Mouse (Mus musculus) frontal cortex, adult (tissue): ENCODE measurements at regions not wholly inside any gene's neighbourhood (a gene's known extent, or its start where the extent isn't known, plus 50 kb on each side); places are given as distances from the start of the nearest gene placed in this dataset.
A peak's percentile ranks its signal among the peaks of the same experiment; 100 is the strongest.

Experiments used
- ATAC-seq: cut with Nextera tagmentation; 2 replicates; pipeline ENCODE4 v1.9.2; 2017; ENCODE audit warnings: mild to moderate bottlenecking, moderate library complexity, mixed read lengths; ENCODE audit not compliant: low TSS enrichment

DNA sequence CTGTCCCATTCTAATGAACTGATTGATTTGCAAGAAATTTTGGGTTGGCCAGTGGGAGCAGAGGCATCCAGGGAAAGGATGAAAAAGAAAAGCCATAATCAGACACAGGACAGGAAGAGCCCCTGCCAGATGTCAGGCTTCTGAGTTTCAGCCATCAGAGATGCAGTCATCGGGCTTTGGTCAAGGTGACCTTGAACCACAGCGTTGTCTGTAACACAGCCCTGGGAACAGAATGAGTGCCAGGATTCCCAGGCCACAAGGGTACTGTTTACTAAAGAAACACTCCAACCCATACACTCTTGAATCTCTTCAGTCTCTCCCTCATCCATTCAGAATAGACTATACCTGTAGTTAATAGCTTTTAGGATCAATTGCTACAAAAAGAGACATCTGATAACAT lies 239.0 kb downstream of the Rplp1 start:
- ATAC-seq: no peak

DNA sequence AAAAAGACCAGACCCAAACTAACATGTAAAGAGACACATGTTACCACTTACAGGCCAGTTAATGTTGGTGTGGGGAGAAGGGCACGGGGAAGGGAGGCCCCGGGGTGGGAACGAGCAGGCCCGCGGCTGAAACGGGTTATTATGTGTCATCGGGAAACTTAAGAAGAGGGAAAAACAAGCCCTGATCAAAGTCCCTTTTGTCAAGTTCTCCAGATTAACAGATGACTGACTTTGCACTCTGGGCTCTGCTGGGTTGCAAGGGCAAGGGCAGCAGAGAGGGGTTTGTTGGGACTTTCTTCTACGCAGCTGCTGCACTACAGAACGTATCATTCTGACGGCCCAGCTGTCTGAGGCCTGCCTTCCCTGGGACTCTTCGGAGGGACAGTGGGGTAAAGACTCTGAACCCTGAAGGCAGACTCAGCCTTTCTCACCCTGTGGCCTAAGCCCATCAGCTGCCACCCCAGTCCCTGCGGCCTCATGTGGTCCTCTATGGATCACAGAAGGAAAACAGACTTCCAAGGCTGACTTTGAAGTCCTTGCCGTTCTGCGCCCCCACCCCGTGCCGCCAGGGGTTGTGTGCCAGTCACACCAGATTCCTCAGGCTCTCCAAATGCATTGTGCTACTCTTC lies 240.7 kb downstream of the Rplp1 start:
- ATAC-seq: no peak

DNA sequence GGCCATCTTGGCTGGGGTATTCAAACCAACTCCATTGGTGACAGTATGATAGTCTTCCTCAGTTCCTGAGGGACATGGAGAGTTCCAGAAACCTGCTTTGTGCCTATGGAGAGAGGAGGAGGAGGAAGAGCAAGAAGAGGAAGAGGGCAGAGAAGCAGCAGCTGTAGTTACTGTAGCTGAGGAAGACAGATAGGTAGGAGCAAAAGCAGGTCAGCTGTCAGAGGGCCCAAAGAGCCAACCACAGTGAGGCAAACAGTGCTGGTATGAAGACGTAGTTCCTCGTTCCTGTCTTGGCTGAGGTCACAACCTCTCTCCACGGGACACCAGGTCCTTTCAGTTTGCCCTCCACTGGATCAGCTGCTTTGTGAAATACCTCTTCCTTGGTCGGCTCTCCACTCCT lies 243.4 kb downstream of the Rplp1 start:
- ATAC-seq: no peak

DNA sequence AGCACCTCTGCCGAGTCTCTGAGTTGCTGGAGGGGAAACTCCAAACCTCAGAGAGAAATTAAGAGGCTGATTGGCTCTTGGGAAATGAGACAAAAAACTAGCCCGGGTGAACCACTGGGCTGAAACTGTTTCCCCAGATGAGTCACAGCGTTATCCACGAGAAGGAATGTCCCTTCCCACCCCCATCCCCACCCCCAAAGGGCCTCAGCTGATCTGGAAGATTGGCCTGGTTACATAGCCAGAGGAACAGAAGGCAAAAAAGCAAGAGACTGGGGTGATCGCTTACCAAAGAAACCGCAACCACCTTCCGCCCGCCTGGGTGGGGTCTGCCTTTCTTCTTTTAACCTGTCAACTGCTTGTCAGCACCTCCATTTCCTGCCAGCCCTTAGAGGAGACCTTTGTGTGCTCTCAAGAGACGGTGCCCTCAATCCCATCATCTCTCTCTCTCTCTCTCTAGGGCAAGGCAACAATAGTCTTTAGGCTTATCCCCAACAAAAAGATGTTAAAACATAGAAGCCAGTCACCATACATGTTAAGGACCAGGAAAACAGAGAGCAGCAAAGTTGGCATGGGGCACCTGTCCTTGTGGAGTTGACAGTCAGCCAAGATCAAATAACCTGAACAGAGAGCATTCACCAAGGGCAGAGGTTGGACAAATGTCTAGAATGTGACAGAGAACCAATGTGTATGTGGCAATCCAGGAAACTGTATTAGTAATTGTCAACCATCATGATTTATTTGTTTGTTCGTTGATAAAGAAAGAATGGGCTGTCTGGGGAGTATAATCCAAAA lies 244.4 kb downstream of the Rplp1 start:
- no peak for ATAC-seq

DNA sequence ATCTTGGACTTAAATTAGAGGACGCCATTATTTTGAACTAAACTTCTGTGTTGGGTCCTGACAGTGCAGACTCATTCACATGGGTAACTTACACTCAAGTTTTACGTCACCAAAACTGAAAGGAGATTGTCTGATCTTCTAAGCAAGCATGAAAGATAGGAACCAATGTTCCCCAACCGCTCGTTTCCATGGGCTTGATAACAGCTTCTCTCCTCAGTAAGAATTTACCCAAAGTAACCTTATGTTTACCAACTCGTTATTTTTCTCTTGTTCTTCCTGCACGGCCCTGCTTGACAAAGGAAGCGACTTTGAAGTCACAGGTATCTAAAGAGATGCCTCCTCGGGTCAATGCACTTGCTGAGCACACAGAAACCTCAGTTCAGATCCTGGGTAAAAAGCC lies 245.6 kb downstream of the Rplp1 start:
- no peak for ATAC-seq

DNA sequence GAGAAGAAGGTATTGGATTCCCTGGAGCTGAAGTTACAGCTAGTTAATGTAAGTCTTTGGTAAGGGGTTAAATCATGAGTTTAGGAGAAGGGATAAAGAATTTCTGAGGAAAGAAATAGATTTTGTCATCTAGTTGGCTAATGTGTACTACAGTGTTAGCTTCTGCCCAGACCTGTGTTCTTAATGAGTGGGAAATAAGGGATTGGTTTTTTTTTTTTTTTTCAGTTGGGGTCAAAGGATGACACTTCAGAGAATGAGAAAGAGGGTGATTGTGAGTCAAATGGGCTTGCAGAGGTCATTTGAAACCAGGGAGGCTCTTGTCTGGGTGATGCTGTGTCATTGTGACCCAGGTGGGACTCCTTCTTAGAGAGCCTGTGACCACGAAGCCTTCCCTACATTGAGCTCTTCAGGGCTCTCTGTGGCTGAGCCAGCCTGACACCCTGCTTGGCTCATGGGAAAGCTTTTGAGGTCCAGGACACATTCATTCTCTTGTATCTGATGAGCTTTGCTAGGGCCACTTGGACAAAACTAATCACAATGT lies 246.1 kb downstream of the Rplp1 start:
- ATAC-seq: no peak

DNA sequence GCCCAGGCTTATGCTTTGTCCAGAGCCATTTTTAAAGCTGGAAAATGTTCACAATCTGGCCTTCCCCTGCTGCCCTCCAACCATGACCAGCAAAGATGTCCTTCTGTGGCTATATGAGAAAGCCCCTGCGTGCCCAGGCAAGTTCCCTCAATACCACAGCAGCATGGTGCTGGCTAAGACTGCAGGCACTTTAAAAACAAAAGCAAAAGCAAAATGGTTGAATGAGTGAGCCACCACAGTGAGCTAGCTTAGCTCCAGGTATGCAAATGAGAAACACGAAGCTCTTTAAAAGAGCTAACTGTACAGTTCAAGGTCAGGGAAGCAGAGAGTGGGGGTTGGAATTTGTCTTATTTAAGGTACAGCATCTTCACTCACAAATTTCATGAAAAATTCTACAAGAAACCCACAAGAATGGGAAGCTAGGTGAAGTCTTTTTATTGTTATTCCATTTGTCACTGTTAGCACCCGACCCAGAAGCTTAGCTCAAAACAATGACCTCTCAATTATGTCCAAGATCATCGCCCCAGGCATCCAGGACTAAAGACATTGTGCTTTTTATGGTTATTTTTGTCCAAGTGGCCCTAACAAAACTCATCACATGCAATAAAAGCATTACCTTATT lies 246.8 kb downstream of the Rplp1 start:
- no peak for ATAC-seq

DNA sequence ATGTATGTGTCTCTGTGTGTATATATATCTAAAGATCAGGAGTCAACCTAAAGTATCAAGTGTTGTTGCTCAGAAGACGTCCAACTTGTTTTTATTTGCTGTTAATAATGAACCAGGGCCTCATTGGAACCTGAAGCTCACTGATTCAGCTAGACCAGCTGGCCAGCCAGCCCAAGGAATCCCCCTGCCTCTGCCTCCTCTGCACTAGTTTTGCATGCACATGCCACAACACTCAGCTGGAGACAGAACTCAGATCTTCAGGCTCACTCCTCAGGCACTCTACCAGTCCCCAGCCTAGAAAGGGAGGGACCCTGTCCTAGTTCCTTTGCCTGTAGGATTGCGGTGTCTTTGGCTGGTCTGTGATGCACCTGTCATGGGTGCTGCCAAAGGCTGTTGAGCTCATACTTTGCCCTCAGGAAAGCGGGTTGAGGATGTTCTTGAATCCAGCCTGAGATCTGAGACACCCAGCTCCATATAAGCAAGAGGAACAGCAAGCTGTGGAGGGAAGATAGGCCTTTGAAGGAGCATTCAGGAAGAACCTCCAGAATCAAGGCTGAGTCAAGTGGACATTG lies 247.5 kb downstream of the Rplp1 start:
- ATAC-seq: no peak

DNA sequence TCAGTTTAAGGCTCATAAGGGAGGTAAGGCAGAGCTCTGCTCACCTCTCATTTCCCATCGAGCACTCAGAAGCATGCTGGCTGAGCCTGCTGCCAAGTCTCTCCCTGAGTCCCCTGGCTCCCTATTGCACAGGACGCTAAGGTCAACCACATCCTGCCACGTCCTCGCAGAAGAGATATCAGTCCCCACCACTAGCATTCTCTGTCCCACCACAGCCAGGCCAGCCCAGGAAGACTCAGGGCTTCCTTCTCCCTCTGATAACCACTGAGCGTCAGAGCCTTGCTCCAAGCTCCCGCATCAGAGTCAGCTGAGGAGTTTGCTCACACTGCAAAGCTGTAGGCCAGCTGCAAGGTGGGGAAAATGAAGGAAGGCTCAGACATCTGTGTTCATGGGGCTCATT lies 248.2 kb downstream of the Rplp1 start:
- ATAC-seq: no peak

DNA sequence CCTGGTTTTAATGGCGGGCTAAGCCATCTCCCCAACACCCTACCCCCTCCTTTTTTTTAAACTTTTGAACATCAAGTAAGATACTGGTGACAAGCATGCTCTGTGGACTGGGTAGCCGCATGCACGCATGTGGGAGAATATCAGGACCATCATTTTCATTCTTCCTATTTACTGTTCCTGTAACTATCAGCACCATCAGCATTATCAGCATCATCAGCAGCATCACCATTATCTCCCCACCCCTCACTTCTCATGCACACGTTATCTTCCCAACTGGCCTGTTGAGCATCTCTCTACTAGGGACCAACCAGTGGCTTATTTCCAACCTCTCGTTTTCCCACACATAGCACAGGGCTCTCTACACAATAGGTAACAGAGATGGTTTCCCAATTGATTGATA lies 249.1 kb downstream of the Rplp1 start:
- no peak for ATAC-seq

DNA sequence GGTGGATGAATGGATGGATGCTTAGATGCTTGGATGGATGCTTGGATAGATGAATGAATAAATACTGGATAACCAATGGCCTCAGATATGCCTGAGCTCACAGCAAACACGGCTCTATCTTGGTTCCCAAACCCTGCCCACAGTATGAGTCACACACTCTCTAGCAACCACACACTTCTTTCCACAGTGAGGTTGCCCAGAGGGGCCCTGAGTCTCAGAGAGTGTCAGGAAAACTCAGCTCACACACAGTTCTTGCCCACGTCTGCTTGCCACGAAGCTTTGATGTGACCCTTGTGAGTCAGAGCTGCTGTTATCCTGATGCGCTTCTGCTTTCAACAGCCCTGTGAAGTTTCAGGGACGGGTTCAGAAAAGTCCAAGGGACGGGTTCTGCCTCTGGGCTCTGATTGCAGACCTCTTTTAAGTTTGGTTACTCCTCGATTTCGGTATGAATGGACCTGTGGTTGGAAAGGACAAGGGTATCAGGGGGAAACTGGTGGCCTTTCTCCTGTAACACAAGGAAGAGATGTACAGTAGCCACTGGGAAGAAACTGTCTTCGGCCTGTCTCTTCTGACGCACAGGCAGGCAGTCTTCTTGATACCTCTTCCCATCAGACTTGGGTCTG lies 250.2 kb downstream of the Rplp1 start:
- ATAC-seq: peak; percentile 72; the same call in 1 of the 2 replicates

DNA sequence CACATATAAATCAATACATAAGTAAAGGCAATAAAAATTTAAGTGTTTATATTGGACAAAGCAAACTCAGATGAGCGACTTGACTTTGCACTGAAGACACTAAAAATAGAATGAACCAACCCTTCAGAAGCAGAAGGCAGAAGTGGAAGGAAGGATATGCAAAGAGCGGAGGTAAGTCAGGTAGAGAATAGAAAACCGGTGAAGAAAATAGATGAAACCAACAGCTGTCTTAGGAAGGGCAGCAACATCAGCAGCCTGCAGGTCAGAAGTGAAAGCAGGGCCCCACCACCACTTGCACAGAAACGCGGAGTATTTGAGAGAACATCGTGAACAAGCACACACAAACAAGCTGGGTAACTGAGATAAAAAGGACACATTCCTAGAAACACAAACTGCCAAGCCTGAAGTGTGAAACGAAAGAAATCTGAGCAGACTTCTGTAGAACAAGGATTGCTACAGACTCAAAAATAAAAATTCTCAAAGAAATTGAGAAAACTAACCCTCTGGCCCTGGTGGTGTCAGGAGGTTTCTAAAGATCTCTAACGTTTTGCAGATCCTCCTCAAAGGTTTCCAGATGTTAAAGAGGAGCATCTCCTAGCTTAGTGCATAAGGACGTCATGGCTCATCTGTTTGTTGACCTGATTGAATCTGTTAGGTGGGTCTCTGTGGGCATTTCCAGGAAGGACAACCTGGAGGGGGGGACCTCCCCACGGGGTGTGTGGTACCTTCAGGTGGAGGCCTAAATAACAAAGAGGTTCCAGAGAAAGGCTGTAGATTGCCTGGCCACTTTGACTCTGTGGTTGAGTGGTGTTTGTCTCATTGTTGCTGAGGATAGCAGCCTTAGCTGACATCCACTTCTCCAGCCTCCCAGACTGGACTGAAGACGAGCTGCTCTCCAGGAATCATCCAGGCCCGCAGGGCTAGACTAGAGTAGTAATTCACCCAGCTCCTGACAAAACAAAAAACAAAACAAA lies 252.0 kb downstream of the Rplp1 start:
- no peak for ATAC-seq

DNA sequence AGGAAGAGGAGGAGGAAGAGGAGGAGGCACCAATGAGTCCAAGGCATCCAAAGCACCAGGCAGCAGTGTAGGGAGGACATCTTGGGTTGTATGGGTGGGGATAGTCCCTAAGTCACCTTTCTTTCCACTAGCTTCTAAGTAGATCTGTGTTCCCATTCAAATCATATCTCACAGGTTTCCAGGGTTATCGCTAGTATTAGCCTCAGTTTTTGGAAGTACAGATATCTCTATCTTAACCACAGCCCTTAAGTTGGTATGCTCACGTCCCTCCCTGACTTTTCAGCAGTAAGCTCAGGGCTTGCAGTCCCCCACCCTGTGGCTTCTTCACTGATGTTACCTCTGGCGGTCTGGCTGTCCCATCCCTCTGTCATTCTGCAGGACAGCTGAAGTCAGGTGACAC lies 254.2 kb downstream of the Rplp1 start:
- ATAC-seq: no peak

DNA sequence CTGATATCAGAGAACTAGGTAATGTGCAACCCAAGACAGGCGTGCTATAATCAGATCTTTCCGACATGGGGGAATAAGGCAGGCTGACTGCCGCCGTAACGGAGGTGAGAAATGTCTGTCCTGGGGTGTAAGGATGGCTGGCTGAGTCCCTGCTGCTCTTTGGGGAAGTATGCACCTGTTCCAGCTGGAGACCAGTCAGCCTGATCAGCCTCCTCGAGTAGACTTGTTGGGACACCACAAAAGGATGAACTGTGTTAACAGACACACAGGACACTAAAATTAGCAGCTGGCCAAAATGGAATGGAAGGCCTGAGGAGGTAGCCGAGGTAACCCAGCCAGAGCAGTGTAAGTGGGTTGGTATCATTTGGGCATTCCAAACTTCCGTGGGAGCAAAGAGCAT lies 256.3 kb downstream of the Rplp1 start:
- no peak for ATAC-seq

DNA sequence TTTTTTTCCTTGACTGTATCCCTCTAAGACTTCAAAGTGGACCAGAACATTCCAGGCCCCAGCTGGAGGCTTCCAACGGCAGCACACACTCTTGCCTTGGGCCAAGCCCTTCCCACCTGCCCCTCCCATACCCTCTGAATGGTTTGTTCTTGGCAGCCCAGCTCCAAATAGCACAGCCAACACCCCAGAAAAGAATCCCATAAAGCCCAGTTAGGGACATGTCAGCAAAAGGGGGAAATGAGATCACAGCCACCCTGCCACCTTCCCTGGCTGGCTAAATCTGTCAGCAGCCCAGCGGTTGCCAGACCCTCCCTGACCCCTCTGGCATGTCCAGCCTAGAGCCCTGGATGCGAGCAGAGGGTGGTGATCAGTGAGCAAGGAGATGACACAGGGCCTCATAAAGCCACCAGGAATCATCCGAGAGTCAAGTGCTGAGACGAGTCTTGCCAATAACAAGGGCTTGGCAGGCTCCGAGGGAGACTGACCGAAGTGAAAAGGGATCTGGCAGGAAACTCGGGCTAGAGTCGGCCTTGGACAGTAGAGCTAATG lies 258.8 kb downstream of the Rplp1 start:
- no peak for ATAC-seq

DNA sequence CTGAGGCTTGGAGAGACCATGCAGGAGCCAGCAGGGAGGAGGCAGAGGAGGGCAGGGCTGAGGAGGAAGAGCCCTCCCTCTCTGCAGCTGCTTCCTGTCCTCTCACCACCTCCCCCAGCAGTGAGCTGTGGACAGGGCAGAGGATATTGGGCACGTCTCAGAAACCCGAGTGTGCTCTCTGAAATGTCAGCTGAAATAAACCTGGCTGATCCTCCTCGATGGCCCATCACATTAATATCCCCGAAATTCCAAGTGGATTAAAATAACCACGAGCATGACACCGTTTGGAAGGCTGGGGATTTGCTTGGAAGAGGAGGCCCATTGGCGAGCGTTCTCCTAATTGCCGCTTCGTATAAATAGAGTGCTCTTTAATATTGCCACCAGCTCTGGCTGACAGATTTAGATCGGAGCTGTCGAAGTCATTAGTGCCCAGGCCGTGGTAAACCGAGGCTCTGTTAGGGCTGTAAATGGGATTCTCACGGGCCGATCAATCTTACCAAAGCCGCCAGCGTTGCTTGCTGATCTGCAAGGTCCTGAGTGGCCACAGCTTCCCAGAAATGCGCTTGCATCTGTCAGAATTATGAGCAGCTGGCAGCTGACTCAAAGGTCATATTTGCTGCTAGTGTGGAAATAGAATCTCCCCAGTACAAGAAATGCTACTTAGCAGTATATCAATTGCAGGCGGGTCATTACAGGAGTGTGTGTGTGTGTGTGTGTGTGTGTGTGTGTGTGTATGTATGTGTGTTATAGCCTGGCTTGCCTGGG lies 268.5 kb downstream of the Rplp1 start:
- ATAC-seq: no peak

DNA sequence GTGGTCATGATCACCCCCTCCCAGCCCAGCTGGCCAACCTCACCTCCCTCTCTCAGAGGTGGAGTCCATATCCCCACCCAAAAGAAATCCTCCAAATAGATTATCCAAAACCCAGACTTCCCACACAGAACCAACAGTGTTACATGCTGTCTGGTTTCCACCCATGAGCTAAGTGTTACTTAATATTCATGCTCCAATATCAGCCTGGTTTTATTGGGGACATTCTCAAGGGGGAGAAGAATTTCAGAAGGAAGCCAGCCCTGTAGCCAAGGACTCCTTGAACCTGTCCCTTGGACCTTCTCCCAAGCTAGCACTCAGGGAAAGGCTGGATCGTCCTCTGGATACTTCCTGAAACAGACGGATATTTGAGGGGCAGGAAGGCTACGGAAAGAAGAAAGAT lies 268.6 kb downstream of the Tle3 start:
- ATAC-seq: no peak

DNA sequence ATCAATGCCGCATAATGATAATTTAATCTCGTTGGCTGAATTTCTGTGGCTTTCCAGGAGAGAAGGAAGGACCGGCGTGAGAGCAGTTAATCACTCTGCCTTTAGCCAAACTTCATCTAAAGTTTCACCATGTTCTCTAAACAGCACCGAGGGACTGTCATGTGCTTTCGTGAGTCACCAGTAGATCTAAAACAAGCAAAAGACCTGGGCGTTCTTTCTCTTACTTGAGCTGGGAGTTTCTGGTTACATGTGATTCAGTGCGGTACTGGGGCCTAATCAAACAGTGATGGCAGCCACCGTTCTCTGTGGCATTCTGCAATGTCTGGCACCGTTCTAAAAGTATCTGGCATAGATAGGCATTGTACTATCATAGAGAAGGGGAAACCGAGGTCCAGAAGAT lies 266.7 kb downstream of the Tle3 start:
- ATAC-seq: no peak

DNA sequence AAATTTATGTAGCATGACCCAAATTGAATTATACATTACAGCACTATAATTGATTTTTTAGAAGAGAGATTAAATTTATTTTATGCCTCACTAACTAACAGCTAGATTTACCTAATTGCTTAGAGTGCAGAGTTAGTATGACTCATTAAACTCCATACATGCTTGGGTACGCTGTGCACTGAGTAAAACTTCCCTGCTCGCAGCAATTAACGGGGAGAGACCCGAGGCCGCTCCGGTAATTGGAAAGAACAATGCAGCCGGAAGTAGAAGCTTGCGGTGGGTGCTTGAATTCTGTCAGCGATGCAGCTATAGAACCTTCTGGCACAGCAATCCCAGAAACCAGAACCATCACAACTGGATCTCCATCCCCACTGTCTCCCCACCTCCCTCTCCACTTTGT lies 261.8 kb downstream of the Tle3 start:
- no peak for ATAC-seq

DNA sequence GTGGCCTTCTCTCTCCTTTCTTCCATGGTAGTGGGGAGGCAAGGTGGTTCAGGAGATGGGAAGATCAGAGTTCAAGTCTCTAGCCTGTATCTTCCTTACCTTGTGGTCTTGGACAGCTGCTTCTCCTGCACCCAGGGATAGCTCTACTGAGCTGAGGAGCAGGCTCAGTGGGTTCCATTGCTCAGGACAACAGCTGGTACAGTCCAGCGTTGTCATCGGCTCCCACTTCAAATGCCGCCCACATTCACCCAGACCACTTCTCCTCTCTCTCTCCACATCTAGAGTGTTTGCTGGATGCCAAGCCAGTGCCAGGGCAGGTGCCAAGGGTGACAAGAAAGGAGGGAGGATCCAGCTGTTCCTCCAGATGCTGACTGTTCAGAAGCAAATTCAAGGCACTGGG lies 260.4 kb downstream of the Tle3 start:
- no peak for ATAC-seq
